Mouse (Mus musculus) skeletal muscle tissue, adult 2 months (tissue): ENCODE measurements around the gene P2ry12.

ENCODE experiments used
- DNase-seq: peaks from one replicate; pipeline ENCODE4 v3.0.0-alpha.2; 2012; ENCODE audit warnings: low read depth, low spot score

The P2ry12 gene

DNA sequence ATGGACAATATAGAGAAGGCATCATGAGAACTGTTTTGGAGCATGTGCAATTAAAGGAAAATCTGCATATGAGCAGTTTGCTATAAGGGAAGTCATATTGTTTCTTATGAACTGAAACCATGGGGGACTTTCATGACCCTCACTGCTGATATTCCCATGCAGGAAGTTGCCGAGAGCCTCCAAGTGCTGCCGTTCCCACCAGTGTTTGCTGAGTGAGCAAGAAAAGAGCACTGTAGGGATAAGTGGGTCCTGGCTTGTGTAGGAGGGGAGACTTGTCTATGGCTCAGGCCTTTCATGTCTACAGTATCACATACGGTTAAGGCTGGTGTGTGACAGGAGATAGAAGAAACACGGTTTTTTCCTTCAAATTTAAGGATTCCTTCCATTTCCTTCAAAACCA lies 77.0 kb downstream of the P2ry12 start:
- DNase-seq: no peak

DNA sequence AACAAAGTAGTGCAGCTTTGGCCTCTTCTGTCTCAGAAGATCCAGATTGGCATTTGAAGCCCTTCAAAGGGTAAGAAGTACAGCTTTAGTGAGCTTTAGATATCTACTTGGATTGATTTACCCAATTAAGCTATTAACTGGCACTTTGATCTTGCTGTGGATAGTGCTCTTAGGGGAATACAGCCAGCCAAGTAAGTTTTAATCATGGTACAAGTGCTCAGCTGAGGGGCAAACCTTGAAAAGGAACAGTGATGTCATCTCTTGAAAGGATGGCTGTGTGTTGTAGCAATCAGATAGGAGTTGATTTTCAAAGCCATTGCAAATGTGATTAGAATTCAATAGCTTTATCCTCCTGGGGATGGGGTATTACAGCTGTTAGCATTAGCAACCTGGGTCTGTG lies 80.5 kb downstream of the P2ry12 start:
- no peak for DNase-seq

- DNase-seq: no peak
These were observed 81.5 kb downstream of the P2ry12 start for GRCm38 (mm10) chr3:59181134-59181533.

GRCm38 (mm10) chr3:59176871-59177270 lies 85.8 kb downstream of the P2ry12 start:
- DNase-seq: no peak

GRCm38 (mm10) chr3:59175234-59175633 lies 87.4 kb downstream of the P2ry12 start:
- peak; percentile 10 for DNase-seq

- no peak for DNase-seq
These were observed 88.1 kb downstream of the P2ry12 start for GRCm38 (mm10) chr3:59174426-59175154.

GRCm38 (mm10) chr3:59169921-59170627 lies 92.6 kb downstream of the P2ry12 start:
- DNase-seq: no peak

GRCm38 (mm10) chr3:59169215-59169614 lies 93.5 kb downstream of the P2ry12 start:
- DNase-seq: no peak

DNA sequence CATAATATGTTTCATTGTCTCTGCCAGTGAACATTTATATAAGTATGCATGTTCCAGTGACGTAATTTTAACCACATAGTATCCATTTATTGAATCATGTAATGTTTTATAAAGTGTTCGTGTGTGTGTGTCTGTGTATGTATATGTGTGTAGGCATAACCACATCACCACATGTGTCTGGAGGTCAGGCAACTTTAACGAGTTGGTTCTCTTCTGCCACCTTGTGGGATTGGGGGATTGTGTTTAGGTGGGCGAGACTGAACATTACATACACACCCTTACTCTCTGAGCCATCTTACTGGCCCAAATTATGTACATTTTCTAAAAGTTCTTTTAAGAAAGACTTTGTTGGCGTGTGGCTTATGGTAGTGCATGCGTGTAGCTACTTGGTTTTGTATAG lies 94.2 kb downstream of the P2ry12 start:
- DNase-seq: no peak

DNA sequence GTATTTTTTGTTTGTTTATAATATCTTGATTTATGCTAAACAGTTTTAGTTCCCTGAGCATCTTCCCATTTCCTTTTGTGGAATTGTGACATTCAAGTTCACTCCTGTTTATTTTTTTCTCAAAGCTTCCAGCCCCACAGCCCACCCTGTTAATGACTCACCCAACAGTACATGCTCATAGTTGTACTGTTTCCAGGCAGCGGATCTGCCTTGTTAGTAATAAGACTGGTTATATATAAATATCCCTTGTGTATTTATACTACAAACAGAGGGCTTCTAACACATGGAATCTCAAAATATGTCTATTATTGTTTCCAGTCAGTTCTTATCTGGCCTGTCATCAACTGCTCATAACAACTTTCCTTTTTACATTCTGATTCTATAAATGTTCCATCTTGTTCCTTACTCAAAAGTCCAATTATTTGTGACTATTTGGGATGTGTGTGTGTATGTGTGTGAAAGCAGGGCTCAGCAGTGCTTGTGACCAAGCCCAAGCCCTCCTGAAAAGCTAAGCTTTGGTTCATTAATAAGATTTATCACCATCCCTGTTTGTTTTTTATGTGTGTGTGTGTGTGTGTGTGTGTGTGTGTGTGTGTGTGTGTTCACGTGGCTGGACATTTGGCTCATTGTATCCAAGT lies 95.1 kb downstream of the P2ry12 start:
- DNase-seq: no peak
